Mouse (Mus musculus) erythroblast, adult 5-6 weeks (primary cell): Measurements from ENCODE around the gene Cd160. TPM values are rescaled to one million over a fixed set of nuclear protein-coding genes. Genes with fewer than 3 reads are reported as not detected.

Experiments used
- ATAC-seq: replicated peaks from 2 replicates; pipeline ENCODE4 v1.8.0; 2016; ENCODE audit warnings: moderate number of reproducible peaks, mild to moderate bottlenecking, moderate TSS enrichment, inconsistent platforms; ENCODE audit not compliant: poor library complexity, low FRiP score, severe bottlenecking
- total RNA-seq, 2 experiments: library from RNA; stranded (forward) in 1 of 2; stranded (reverse) in 1 of 2; fragments of 150-400 nt in 1 of 2; fragments of 200-764, 138-1000 nt in 1 of 2; gene quantifications; 2 replicates each; pipeline versions ENCODE4 v1.2.3 to v1.2.4; 2015 to 2017; ENCODE audit warnings: low replicate concordance in 2 of 2

Gene Cd160
- total RNA-seq, 2 experiments from 2014 or later = not detected

- ATAC-seq = no peak
These were observed 5.6 kb upstream of the Cd160 start for GRCm38 (mm10) chr3:96834587-96835348.

GRCm38 (mm10) chr3:96832930-96833329 lies 3.8 kb upstream of the Cd160 start:
- ATAC-seq = no peak

DNA sequence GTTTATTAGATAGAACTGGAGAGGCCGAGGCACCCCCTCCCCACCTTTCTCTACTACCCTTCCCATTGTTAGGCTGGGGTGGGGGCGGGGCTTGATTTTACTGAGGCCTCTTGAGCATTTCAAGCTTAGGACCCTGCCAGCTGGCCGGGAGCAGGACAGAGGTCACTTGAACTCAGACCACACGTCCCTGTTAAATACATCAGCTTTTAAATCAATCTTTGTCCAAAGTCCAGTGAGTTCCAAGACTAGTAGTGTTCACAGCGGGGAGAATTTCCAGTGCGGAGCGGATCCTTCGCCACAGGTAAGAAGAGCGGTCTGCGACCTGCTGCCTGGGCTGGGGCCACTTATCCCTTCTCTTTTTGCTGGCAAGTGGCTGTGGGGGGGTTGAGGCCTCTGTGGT lies 705 bp upstream of the Cd160 start:
- no peak for ATAC-seq

GRCm38 (mm10) chr3:96828308-96828864 lies 765 bp downstream of the Cd160 start:
- no peak for ATAC-seq

DNA sequence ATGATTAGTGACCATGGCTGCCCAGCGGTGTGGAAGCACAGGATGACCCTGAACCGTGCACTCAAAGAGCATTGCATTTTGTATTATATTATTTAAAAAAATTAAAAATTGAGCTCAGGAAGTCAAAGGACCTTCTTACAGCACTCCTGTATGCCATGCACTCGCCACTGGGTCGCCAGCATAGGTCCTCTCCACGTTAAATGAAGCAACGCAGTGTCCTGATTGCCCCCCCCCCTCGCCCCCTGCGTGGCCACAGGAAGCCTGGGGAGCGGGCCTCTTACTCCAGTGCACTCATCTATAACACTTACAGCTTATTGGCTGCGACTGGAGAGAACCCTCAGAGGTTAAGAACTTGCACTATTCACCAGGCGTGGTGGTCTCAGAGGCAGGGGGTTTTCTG lies 3.9 kb downstream of the Cd160 start:
- no peak for ATAC-seq

GRCm38 (mm10) chr3:96824614-96825013 lies 4.5 kb downstream of the Cd160 start:
- ATAC-seq = no peak

GRCm38 (mm10) chr3:96823701-96824100 lies 5.5 kb downstream of the Cd160 start:
- no peak for ATAC-seq

GRCm38 (mm10) chr3:96821581-96821980 lies 7.6 kb downstream of the Cd160 start:
- ATAC-seq = no peak

GRCm38 (mm10) chr3:96820116-96820915 lies 8.8 kb downstream of the Cd160 start:
- ATAC-seq = no peak

DNA sequence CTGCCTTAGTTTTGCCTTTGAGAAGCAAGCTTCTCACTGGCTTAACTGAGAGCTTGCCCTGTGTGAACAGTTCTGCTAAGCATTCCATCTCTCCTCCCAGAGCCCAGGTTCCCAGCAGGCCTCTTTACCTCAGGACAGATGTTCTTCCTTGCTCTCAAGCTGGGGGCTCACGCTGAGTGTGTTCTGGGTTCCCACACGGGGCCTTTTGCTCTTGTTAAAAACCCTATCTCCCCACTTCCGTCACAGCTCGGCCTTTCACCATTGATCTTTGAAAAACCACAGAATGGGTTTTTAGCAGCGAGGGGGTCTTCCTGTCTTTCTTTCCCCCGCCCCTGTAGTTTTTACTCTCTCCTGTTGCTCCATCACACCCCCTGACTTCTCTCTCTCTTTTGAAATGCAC lies 14.8 kb downstream of the Cd160 start:
- ATAC-seq = no peak

DNA sequence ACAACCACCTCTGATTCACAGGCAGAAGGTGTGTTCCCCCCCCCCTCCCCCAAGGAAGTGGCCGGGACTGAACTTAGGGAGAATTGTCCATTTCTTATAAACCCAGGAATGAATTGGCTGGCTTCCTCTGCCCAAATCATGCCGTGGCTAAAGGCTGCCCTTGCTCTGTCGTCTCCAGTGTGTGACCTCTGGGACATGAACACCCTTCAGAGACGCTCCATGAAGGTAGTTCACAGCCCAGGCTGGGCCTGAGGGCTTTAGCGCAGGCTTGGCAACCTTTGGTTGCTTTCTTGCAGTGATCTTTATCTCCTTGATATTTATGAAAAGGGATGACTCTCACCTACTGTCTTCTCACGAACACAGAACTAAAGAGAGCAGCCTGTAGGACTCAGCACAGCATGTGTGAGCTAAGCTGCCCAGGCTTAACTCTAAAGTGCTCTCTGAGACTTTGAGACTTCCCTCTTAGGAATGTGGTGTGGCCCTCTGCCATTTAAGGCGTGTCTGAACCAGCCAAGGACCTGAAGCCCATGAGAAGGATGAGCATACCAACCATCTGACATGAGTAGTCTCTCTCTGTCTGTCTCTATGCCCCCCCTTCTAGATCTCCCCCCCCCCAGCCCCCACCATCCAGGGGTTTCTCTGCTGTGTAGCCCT lies 15.4 kb downstream of the Cd160 start:
- no peak for ATAC-seq

DNA sequence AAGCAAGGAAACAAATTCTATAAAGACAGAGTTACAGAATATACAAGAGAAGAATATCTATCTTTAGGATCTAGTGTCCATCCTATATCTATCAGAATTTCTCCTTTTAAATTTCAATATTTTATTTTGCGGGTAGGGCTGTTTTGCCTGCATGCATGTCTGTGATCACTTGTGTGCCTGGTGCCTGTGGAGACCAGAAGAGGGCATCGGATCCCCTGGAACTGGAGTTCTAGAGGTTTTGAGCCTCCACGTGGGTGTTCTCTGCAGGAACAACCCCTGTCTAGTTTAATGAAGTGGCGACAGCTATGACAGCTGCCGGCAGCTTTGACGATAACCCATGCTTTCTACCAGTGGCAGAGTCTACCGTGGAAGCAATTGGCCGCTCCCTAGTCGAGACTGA lies 16.0 kb downstream of the Cd160 start:
- no peak for ATAC-seq

- peak; percentile 83 for ATAC-seq
These were observed 16.6 kb downstream of the Cd160 start for GRCm38 (mm10) chr3:96812395-96813091.

GRCm38 (mm10) chr3:96811232-96811631 lies 17.9 kb downstream of the Cd160 start:
- no peak for ATAC-seq

DNA sequence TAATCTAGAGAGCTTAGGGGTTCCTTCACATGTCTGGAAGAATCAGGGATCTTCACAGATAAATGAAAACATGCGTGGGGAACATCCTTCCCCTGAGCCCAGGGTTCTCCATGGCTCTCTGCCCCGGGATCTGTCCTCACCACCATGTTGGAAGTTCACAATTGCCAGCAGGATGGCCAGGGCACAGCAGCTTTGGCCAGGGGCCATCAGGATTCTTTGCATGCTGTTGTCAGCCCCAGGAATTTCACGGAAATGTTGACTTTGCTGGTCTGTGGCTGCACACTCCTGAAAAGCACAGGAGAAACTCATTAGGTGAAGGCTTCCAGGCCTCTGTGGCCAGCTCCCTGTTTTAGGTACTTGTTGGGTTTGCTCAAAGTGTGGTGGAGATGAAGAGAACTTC lies 20.5 kb downstream of the Cd160 start:
- no peak for ATAC-seq

- ATAC-seq = no peak
These were observed 21.0 kb downstream of the Cd160 start for GRCm38 (mm10) chr3:96808136-96808535.

DNA sequence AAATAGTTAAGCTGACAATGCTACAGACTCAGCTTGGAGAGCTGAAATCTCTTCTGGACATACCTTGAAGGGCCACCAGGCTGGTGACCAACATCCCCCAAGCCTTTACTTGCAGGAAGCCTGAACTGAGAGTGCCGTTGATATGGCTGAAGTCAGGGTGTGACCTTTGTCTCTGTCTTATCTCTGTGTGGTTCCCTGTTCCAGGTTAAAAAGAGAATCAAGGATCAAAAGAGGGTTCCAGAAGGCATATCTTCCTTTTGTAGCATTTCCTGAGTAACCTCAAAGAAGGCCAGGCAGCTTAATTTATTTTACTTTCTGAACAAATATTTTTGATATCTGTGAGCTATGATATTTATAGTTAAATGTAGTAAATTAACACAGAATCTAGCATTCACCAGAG lies 26.9 kb downstream of the Cd160 start:
- no peak for ATAC-seq

GRCm38 (mm10) chr3:96800254-96800653 lies 28.9 kb downstream of the Cd160 start:
- ATAC-seq = no peak

GRCm38 (mm10) chr3:96788506-96788905 lies 40.6 kb downstream of the Cd160 start:
- no peak for ATAC-seq

- ATAC-seq = no peak
These were observed 41.4 kb downstream of the Cd160 start for GRCm38 (mm10) chr3:96787784-96788183.
